Mouse (Mus musculus) hindbrain, embryonic 14.5 days (tissue): ENCODE measurements around the gene Coa7. TPM values are rescaled to one million over a fixed set of nuclear protein-coding genes. Genes with fewer than 3 reads are reported as not detected.

ENCODE experiments used
- ATAC-seq: fragments of 200-750 bp; cut with Nextera tagmentation; 2 replicates; pipeline ENCODE4 v1.8.0; 2017; ENCODE audit warnings: moderate number of reproducible peaks, mild to moderate bottlenecking, moderate TSS enrichment, moderate library complexity; ENCODE audit not compliant: low FRiP score
- DNase-seq: peaks from one replicate; pipeline ENCODE4 v3.0.0-alpha.2; 2015; ENCODE audit warnings: low spot score
- H3K27ac ChIP-seq: fragments of 300-500 bp; sonication (generic); 2 replicates; pipeline ENCODE4 v1.5.1; 2014; ENCODE audit warnings: mild to moderate bottlenecking, moderate library complexity
- H3K27me3 ChIP-seq: fragments of 300-500 bp; sonication (generic); 2 replicates; pipeline ENCODE4 v1.6.1; 2014; ENCODE audit warnings: mild to moderate bottlenecking, low read length, mixed read lengths; ENCODE audit not compliant: control insufficient read depth, insufficient read depth
- H3K36me3 ChIP-seq: fragments of 300-500 bp; sonication (generic); replicated peaks from 2 replicates; pipeline ENCODE4 v1.6.1; 2014; ENCODE audit not compliant: control insufficient read depth, insufficient read depth
- H3K4me1 ChIP-seq: fragments of 300-500 bp; sonication (generic); replicated peaks from 2 replicates; pipeline ENCODE4 v1.6.1; 2014; ENCODE audit warnings: antibody characterized with exemption, low read length, mixed read lengths; ENCODE audit not compliant: control insufficient read depth, insufficient read depth
- H3K4me2 ChIP-seq: fragments of 300-500 bp; sonication (generic); replicated peaks from 2 replicates; pipeline ENCODE4 v1.6.1; 2014; ENCODE audit warnings: mild to moderate bottlenecking, moderate library complexity
- H3K4me3 ChIP-seq: fragments of 300-500 bp; sonication (generic); replicated peaks from 2 replicates; pipeline ENCODE4 v1.5.1; 2014; ENCODE audit warnings: mild to moderate bottlenecking, low read length
- H3K9ac ChIP-seq: fragments of 300-500 bp; sonication (generic); 2 replicates; pipeline ENCODE4 v1.6.1; 2014
- H3K9me3 ChIP-seq: fragments of 300-500 bp; sonication (generic); 2 replicates; pipeline ENCODE4 v1.6.1; 2016; ENCODE audit warnings: low read length; ENCODE audit not compliant: control insufficient read depth
- WGBS: fragments of 180-500 bp; shearing (Covaris S2); extraction: QIAGEN DNeasy Blood & Tissue Kit; methylation state at CpG from one replicate; pipeline ENCODE4 v1.1.7; 2014; 5-methylcytosine and 5-hydroxymethylcytosine counted together
- polyA plus RNA-seq: library from polyadenylated mRNA; unstranded; fragments of >200 nt; fragmentation: Nextera tagmentation; extraction: Ambion mirVana; gene quantifications from 2 replicates; pipeline ENCODE4 v1.2.1, GENCODE M21; 2014

The Coa7 gene
- 43.8 and 47.9 TPM in 2 replicates for polyA plus RNA-seq

DNA sequence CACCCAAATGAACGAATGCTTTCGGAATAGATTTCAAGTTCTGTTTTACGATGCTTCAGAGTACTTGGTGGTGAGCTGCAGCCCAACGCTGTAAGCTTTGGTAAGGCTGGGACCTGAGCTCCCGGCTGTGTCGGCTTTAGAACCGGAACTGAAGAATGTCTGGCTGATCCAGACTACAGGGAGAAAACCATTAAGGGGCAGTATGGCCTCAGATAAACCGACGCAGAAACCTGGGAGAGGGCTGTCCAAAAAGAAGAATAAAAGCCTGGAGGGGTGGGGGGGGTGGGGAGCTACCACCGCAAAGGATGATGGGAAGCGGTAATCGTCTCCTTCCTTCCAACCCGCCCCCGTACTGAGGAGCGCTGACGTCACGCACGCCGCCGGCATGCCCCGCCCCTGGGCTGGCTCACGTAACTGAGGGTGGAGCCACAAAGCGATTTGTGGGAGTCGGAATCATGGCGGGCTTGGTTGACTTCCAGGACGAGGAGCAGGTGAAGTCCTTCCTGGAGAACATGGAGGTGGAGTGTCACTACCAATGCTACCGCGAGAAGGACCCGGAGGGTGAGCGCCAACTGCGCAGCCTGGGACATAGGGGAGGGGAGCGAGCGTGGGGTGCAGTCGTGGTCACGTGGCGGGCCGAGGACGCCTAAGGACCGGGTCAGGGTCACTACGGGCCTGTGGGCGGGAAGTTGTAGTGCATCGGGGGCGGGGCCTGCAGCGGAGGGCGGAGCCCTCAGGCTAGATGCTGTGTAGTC lies at the start of gene Coa7:
Gene Coa7, plus strand, starts transcription at position 411 of the 755 bp plus-strand sequence.
- H3K4me3 ChIP-seq: peak within 1 kb of the TSS; percentile 62
- DNase-seq (peak; percentile 99), ATAC-seq (peak; percentile 95)
- H3K9me3 ChIP-seq: no peaks in the 10 kb centered on the region
- H3K36me3 ChIP-seq: peaks cover 11% of the 10 kb centered on the region
- peak within 1 kb of the TSS; percentile 73 for H3K9ac ChIP-seq
- WGBS: under 1% methylated on average over 45 of the region's 45 CpGs
- H3K4me1 ChIP-seq: peaks cover 7% of the 10 kb centered on the region
- H3K4me2 ChIP-seq: peak within 1 kb of the TSS; percentile 62
- no peaks in the 10 kb centered on the region for H3K27me3 ChIP-seq
- peak within 1 kb of the TSS; percentile 96 for H3K27ac ChIP-seq

DNA sequence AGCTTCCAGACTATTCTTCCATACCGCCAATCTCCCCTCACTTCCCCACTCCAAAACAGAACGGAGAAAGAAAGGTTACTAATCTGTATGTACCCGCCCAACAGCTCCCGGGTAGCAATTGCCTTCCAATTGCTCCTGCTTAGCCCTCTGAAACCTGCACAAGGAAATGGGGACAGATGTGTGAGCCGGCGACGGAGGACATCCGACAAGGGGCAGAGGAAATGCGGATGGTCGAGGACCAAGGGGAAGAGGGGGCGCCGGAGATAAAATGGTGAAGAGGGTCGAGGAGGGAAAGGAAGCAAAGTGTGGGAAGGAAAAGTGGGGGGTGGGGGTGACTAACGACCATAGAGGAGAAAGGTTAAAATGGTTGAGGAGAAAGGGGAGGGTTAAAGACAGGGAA lies 27.7 kb upstream of the Coa7 start:
- H3K9ac ChIP-seq: peak overlapping the region; percentile 97
- peak overlapping the region; percentile 84 for H3K27ac ChIP-seq
- H3K36me3 ChIP-seq: no peaks in the 10 kb centered on the region
- peaks cover 19% of the 10 kb centered on the region for H3K4me1 ChIP-seq
- H3K9me3 ChIP-seq: peaks cover 3% of the 10 kb centered on the region; the same call in 1 of the 2 replicates
- WGBS: 1% methylated on average over 14 of the region's 14 CpGs
- peak; percentile 38 for DNase-seq
- H3K27me3 ChIP-seq: no peaks in the 10 kb centered on the region
- peak; percentile 11; the same call in 1 of the 2 replicates for ATAC-seq
- peak overlapping the region; percentile 90 for H3K4me3 ChIP-seq
- peak overlapping the region; percentile 60 for H3K4me2 ChIP-seq

DNA sequence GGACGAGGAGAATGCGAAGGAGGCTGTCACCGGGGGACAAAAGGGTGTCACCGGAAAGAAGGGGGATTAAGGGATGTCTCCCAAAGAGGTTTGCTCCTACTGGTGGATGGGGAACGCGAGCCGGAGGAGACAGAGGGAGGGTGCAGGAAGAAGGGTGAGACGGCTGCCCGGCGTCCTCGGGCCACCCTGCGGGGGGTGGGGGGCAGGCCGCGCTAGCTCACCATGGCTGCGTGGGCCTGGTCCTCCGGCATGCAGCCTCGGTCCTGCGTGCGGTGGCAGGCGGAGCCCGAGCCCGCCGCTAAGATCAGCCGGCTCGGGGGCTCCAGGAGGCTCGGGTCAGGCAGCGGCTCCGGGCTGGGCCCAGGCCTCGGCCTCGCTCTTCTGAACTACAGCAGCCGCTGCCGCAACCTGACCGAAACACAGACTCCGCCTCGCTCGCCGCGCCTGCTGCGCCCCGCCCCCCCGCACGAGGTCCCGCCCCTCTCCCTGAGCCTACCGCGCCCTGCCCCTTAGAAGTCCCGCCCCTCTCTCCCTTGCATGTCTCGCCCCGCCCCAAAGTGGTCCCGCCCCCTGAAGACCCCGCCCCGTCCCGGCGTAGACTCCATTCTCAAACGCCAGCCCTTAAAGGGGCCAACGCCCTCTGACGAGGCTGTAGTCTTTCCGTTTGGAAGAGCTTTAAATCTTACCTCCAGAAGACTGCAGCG lies 27.1 kb upstream of the Coa7 start, which contains the start of gene Zyg11b:
Gene Zyg11b, minus strand, starts transcription at position 427 of the 704 bp plus-strand sequence.
- Histone ChIP-seq H3K4me1 (peaks cover 19% of the 10 kb centered on the region), H3K9me3 (peaks cover 5% of the 10 kb centered on the region; the same call in 1 of the 2 replicates), H3K4me3 (peak within 1 kb of the TSS; percentile 90), H3K9ac (peak within 1 kb of the TSS; percentile 97), H3K27ac (peak within 1 kb of the TSS; percentile 84), H3K36me3 (no peaks in the 10 kb centered on the region), H3K27me3 (no peaks in the 10 kb centered on the region), H3K4me2 (peak within 1 kb of the TSS; percentile 60)
- under 1% methylated on average over 32 of the region's 58 CpGs for WGBS
- peak; percentile 96 for ATAC-seq
- DNase-seq: peak; percentile 89

DNA sequence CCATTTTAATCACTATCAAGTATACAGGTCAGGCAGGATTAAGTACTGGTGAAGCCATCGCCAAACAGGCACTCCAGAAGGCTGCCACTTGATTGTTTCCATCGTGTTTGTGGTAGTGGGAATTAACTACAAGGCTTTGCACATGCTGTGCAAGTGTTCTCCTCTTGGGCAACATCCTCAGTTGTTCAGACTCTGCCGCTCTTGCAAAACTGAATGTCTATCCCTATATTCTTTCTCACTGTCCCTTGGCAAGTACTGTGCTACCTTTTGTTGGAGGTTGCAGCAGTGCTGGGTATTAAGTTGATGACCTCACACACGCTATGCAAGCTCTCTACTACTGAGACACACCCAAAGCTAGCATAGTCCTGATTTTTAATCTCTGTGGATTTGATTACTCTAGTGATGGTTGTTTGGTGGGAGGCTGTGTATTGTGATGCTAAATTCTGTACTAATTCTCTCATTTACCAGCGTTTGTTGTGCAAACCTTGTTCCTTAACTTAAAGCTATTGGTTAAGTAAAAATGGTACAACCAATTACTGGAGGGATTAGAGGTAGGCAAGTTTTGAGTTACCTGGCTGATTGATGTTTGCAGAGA lies 25.5 kb upstream of the Coa7 start:
- H3K27me3 ChIP-seq: no peaks in the 10 kb centered on the region
- no peak overlapping the region for H3K27ac ChIP-seq
- no peaks in the 10 kb centered on the region for H3K36me3 ChIP-seq
- no peak overlapping the region for H3K4me3 ChIP-seq
- H3K9ac ChIP-seq: no peak overlapping the region
- peaks cover 6% of the 10 kb centered on the region; the same call in 1 of the 2 replicates for H3K9me3 ChIP-seq
- WGBS: 78% methylated on average over 5 of the region's 5 CpGs
- DNase-seq (no peak), ATAC-seq (no peak)
- no peak overlapping the region for H3K4me2 ChIP-seq
- H3K4me1 ChIP-seq: peaks cover 19% of the 10 kb centered on the region

DNA sequence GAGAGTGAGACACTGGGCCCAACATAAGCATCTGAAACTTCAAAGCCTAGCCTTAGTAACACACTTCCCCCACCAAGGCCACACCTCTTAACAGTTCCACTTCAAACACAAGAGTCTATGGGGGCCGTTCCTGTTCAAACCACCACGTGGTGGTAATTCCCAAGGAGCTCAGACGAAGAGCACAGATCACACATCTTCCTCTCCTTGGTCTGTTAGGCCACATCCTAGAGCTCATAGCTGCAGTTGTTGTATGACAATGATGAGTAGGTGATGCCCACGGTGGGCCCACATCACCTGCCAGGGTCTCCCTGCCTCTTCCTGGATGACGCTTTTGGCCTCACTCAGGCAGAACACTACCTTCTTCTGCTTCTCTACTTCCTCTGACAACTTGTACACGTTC lies 17.2 kb upstream of the Coa7 start:
- H3K4me1 ChIP-seq: no peaks in the 10 kb centered on the region
- no peaks in the 10 kb centered on the region for H3K36me3 ChIP-seq
- 0 out of 2 replicates have a peak, but pooled peaks cover 7% of the 10 kb centered on the region for H3K9me3 ChIP-seq
- WGBS: 82% methylated on average over 6 of the region's 6 CpGs
- no peak overlapping the region for H3K9ac ChIP-seq
- no peak overlapping the region for H3K4me3 ChIP-seq
- H3K27me3 ChIP-seq: no peaks in the 10 kb centered on the region
- no peak overlapping the region for H3K27ac ChIP-seq
- no peak for DNase-seq
- no peak for ATAC-seq
- H3K4me2 ChIP-seq: no peak overlapping the region

DNA sequence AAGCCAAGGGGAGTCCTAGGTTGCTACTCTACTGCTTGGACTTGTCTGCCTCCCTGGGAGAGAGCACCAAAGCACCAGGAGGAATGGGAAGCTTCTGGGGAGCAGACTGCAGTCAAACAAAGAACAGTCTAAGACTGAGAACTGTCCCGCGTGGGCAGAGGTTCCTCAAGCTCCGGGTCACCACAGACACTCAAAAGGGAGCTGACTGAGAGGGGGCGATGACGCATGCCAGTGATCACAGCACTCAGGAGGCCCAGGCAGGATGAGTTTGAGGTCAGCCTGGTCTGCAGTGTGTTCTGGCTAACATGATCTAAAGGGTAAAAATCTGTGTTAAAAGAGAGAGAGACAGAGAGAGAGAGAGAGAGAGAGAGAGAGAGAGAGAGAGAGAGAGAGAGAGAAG lies 13.9 kb upstream of the Coa7 start:
- H3K4me2 ChIP-seq: no peak overlapping the region
- no peaks in the 10 kb centered on the region for H3K9me3 ChIP-seq
- no peaks in the 10 kb centered on the region for H3K4me1 ChIP-seq
- H3K9ac ChIP-seq: no peak overlapping the region
- H3K4me3 ChIP-seq: no peak overlapping the region
- H3K27ac ChIP-seq: no peak overlapping the region
- DNase-seq (no peak), ATAC-seq (no peak)
- H3K36me3 ChIP-seq: no peaks in the 10 kb centered on the region
- WGBS: 48% methylated on average over 5 of the region's 5 CpGs
- H3K27me3 ChIP-seq: no peaks in the 10 kb centered on the region

DNA sequence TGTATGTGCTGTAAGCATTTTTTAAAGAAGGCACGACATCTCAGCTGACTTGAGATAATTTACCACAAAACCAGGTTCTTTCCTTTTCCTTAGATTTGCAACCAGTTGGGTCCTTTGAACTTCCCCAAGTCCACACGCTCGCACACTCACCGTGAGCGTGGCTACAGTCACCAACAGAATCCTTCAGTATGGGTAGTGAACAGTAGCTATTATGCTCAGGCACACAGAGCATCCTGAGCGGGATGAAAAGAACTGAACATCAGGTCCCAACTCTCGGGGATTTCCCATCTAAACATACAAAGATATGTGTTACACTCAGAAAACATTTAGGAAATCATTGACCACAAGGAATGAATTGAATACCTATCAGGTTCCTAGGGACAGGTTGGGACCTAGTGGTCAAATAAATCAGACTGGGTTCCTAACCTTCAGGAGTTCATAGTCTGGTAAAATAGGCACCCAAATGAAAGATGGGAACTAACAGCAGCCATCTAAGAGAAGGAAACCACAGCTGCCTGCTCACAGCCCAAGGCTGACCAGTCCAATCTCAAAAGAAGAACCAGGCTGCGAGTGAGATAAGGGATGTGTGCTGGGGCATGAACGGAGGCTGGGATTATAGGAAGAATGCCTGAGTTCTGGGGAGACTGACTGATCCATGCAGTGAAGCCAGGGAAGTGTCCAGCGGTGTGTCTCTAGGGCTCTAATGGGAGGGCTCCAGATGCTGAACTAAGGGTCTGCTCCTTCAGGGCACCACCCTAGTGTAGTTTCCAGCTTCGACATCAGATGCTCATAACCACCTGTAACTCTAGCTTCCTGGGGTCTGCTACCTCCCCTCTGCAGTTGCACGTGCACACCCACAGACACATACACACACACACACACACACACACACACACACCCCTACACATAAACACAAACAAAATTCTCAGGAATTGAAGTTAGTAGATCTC lies 10.0 kb upstream of the Coa7 start:
- no peak overlapping the region for H3K4me3 ChIP-seq
- DNase-seq (no peak), ATAC-seq (no peak)
- H3K4me2 ChIP-seq: no peak overlapping the region
- H3K36me3 ChIP-seq: no peaks in the 10 kb centered on the region
- H3K4me1 ChIP-seq: no peaks in the 10 kb centered on the region
- no peak overlapping the region for H3K9ac ChIP-seq
- H3K9me3 ChIP-seq: no peaks in the 10 kb centered on the region
- 86% methylated on average over 12 of the region's 12 CpGs for WGBS
- no peaks in the 10 kb centered on the region for H3K27me3 ChIP-seq
- H3K27ac ChIP-seq: no peak overlapping the region

DNA sequence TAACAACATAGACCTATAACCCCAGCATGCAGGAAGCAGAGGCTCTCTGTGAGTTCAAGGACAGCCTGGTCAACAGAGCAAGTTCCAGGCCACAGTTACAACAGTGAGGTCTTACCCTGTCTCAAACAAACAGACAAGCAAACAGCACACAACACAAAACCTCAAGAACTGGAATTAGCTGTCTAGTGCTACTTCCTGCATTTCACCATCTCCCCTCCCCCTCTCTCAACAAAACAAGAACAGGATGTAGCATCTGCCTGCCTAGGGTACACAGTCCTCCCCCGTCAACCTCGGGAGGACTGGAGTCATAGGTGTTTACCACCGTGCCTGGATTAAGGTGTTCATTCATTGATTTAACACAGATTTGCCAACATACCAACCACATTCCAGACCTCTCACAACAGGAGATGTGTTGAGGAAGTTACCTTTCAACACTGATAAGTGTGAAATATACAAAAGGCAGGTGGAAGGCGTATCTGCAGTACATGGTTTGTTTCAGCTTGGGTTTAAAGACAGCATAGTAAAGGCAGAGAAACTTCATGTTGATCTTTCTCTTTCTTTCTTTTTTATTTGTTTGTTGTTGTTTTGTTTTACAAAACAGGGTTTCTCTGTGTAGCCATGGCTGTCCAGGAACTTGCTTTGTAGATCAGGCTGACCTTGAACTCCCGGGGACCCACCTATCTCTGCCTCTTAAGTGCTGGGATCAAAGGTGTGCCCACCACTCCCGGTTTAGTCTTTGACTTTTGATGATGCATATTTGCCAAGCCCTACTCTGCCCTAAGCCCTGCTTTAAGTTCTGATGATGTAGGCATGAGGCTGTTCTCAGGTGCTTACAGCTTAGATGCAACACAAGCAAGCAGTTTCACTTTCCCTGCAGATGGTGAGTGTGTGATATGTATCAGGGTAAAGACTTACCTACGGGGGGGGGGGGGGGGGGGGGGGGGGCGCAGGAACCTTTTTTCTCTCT lies 9.0 kb upstream of the Coa7 start:
- 88% methylated on average over 7 of the region's 8 CpGs for WGBS
- Histone ChIP-seq H3K9me3 (no peaks in the 10 kb centered on the region), H3K4me1 (no peaks in the 10 kb centered on the region), H3K27ac (no peak overlapping the region), H3K4me3 (no peak overlapping the region), H3K36me3 (no peaks in the 10 kb centered on the region), H3K27me3 (no peaks in the 10 kb centered on the region), H3K4me2 (no peak overlapping the region), H3K9ac (no peak overlapping the region)
- ATAC-seq (no peak), DNase-seq (no peak)
